9 mouse cellular contexts compared by ENCODE assay signal in the genomic region with DNA sequence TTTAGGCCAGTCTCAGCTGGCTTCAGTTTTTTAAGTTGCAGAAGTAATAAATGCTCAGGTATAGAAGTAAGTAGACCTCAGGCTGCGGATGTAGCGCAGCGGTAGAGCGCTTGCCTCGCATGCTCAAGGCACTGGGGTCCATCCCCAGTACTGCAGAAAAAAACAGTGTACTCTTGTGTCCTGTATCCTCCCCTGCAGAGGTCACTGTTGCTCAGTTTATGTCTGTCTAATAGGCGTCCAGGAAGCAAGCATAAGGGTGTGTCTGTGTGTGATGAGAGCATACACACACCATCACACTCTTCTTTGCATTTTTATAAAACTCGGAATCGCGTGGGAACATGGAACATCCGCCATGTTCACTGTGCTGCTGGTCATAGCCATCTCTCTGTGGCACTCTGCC. TPM values are rescaled to one million over a fixed set of nuclear protein-coding genes. Genes with fewer than 3 reads are reported as not detected.
DNase-seq lines count a peak whose midpoint lies in the region; ATAC-seq and TF ChIP-seq lines count a peak whose summit lies in the region.
"Had no signal": no experiment of that assay in that cellular context is flagged by ENCODE, and none has a peak within 500 bp of the region (broad histone marks: within the 10 kb centered on the region; RNA-seq: fewer than 3 reads in every experiment).

No protein-coding gene starts in this region.

- intact Hi-C loops in gastrocnemius, postnatal 36 days (cut with DNase I): no loop called here

- H3K36me3 ChIP-seq in intestine, postnatal 0 days (ENCODE audit: control insufficient read depth, insufficient read depth): peaks cover 72% of the 10 kb centered on the region
- H3K36me3 ChIP-seq in intestine, embryonic 16.5 days (ENCODE audit: control insufficient read depth, insufficient read depth, low read length): peaks cover 18% of the 10 kb centered on the region
- peaks cover 97% of the 10 kb centered on the region for H3K36me3 ChIP-seq in E14TG2a.4 (ENCODE audit: insufficient read depth, low read length)

- no peak overlapping the region for H3K9ac ChIP-seq in intestine, postnatal 0 days (ENCODE audit: low read depth, low read length)
- H3K9ac ChIP-seq in intestine, embryonic 16.5 days (ENCODE audit: low read depth, low read length): no peak overlapping the region

- H3K27ac ChIP-seq in intestine, postnatal 0 days (ENCODE audit: low read depth, low read length): no peak overlapping the region
- no peak overlapping the region for H3K27ac ChIP-seq in intestine, embryonic 16.5 days (ENCODE audit: low read length)

- peak; percentile 89 for DNase-seq in naive thymus-derived CD4-positive, alpha-beta T cell, adult 2 months (ENCODE audit: low read depth)
- no peak for DNase-seq in layer of hippocampus, adult 9-11 months
- no peak for DNase-seq in layer of hippocampus, postnatal 36 days
- DNase-seq in gastrocnemius, postnatal 36 days: no peak

- H3K4me2 ChIP-seq in intestine, postnatal 0 days (replicated peaks; ENCODE audit: low read depth): no peak overlapping the region
- no peak overlapping the region for H3K4me2 ChIP-seq in intestine, embryonic 16.5 days (ENCODE audit: low read depth, low read length)

- H3K4me3 ChIP-seq in intestine, postnatal 0 days (ENCODE audit: low read depth, low read length): no peak overlapping the region
- no peak overlapping the region for H3K4me3 ChIP-seq in intestine, embryonic 16.5 days (ENCODE audit: low read length)
- H3K4me3 ChIP-seq in E14TG2a.4 (replicated peaks; ENCODE audit: low read length): no peak overlapping the region
- H3K4me3 ChIP-seq: erythroblast, embryonic 14.5 days had no signal

- H3K4me1 ChIP-seq in intestine, postnatal 0 days (replicated peaks; ENCODE audit: control insufficient read depth, insufficient read depth, low read length): no peaks in the 10 kb centered on the region
- H3K4me1 ChIP-seq in intestine, embryonic 16.5 days (ENCODE audit: control insufficient read depth, insufficient read depth, low read length): 0 out of 2 replicates have a peak, but pooled peaks cover 7% of the 10 kb centered on the region
- H3K4me1 ChIP-seq in E14TG2a.4 (replicated peaks; ENCODE audit: low read depth, low read length): peaks cover 40% of the 10 kb centered on the region

- peak; percentile 66 for TF ChIP-seq CTCF in intestine, postnatal 0 days (IDR thresholded peaks at IDR 0.05; ENCODE audit: low read depth)
- TF ChIP-seq CTCF in E14TG2a.4 (conservative IDR thresholded peaks at IDR 0.05; ENCODE audit: low read length): 0 out of 2 replicates have a peak, but pooled peaks have one; percentile 11

- 75% methylated on average over 10 of the region's 10 CpGs for WGBS in intestine, postnatal 0 days
- 79% methylated on average over 10 of the region's 10 CpGs for WGBS in intestine, embryonic 16.5 days

- no peaks in the 10 kb centered on the region for H3K27me3 ChIP-seq in intestine, postnatal 0 days (replicated peaks; ENCODE audit: control insufficient read depth, insufficient read depth, low read length)
- no peaks in the 10 kb centered on the region for H3K27me3 ChIP-seq in intestine, embryonic 16.5 days (replicated peaks; ENCODE audit: control insufficient read depth, insufficient read depth, low read length)
- no peaks in the 10 kb centered on the region for H3K27me3 ChIP-seq in E14TG2a.4 (ENCODE audit: insufficient read depth, low read length)

- H3K9me3 ChIP-seq in intestine, postnatal 0 days (ENCODE audit: control insufficient read depth): no peaks in the 10 kb centered on the region
- H3K9me3 ChIP-seq in intestine, embryonic 16.5 days (ENCODE audit: control insufficient read depth, low read length): no peaks in the 10 kb centered on the region
- no peaks in the 10 kb centered on the region for H3K9me3 ChIP-seq in E14TG2a.4 (ENCODE audit: low read length)

- ATAC-seq in intestine, postnatal 0 days: no peak
- no peak for ATAC-seq in intestine, embryonic 16.5 days
- ATAC-seq in granulocyte monocyte progenitor cell, adult 5-6 weeks (replicated peaks; ENCODE audit: poor library complexity, severe bottlenecking): peak; percentile 60

RNA-seq across cellular contexts. Expression of gene Fkrp, which starts 9.3 kb away (rescaled TPM):
- 12.3 and 12.7 TPM in 2 replicates for polyA plus RNA-seq in intestine, postnatal 0 days (2015; fragmentation: Nextera tagmentation; extraction: Ambion mirVana)
- polyA plus RNA-seq in intestine, embryonic 16.5 days (2015; fragmentation: Nextera tagmentation; extraction: Ambion mirVana): 20.3 and 22.3 TPM in 2 replicates
- 8.1 and 10.5 TPM in 2 replicates for total RNA-seq in granulocyte monocyte progenitor cell, adult 5-6 weeks (2014; fragmentation: Nextera tagmentation)
- 9.3 and 11.0 TPM in 2 replicates for total RNA-seq in granulocyte monocyte progenitor cell, adult 5-6 weeks (2017)
- total RNA-seq in layer of hippocampus, postnatal 36 days (2021): 10 to 100 TPM; 41.8 to 44.7 TPM
- 10 to 100 TPM; 45.3 to 50.1 TPM for total RNA-seq in gastrocnemius, postnatal 36 days (2021)

RNA-seq across cellular contexts. Expression of gene Strn4, which starts 10.1 kb away (rescaled TPM):
- polyA plus RNA-seq in intestine, postnatal 0 days (2015; fragmentation: Nextera tagmentation; extraction: Ambion mirVana): 33.7 and 35.8 TPM in 2 replicates
- 68.9 and 72.3 TPM in 2 replicates for polyA plus RNA-seq in intestine, embryonic 16.5 days (2015; fragmentation: Nextera tagmentation; extraction: Ambion mirVana)
- 36.8 and 50.4 TPM in 2 replicates for total RNA-seq in granulocyte monocyte progenitor cell, adult 5-6 weeks (2014; fragmentation: Nextera tagmentation)
- 47.0 and 63.5 TPM in 2 replicates for total RNA-seq in granulocyte monocyte progenitor cell, adult 5-6 weeks (2017)
- 100 to 1,000 TPM; 288 to 292 TPM for total RNA-seq in layer of hippocampus, postnatal 36 days (2021)
- 10 to 100 TPM; 13.9 to 14.7 TPM for total RNA-seq in gastrocnemius, postnatal 36 days (2021)

RNA-seq across cellular contexts. Expression of gene Prkd2, which starts 16.9 kb away (rescaled TPM):
- polyA plus RNA-seq in intestine, postnatal 0 days (2015; fragmentation: Nextera tagmentation; extraction: Ambion mirVana): 9.2 and 11.2 TPM in 2 replicates
- 10.3 and 11.5 TPM in 2 replicates for polyA plus RNA-seq in intestine, embryonic 16.5 days (2015; fragmentation: Nextera tagmentation; extraction: Ambion mirVana)
- 9.6 and 14.6 TPM in 2 replicates for total RNA-seq in granulocyte monocyte progenitor cell, adult 5-6 weeks (2014; fragmentation: Nextera tagmentation)
- total RNA-seq in granulocyte monocyte progenitor cell, adult 5-6 weeks (2017): 3.4 and 11.9 TPM in 2 replicates
- total RNA-seq in layer of hippocampus, postnatal 36 days (2021): 1 to 10 TPM; 5.8 to 8.2 TPM
- total RNA-seq in gastrocnemius, postnatal 36 days (2021): 1 to 10 TPM; 5.1 to 6.5 TPM

RNA-seq across cellular contexts. Expression of gene Slc1a5, which starts 44.6 kb away (rescaled TPM):
- polyA plus RNA-seq in intestine, postnatal 0 days (2015; fragmentation: Nextera tagmentation; extraction: Ambion mirVana): 19.8 and 22.8 TPM in 2 replicates
- 44.5 and 49.0 TPM in 2 replicates for polyA plus RNA-seq in intestine, embryonic 16.5 days (2015; fragmentation: Nextera tagmentation; extraction: Ambion mirVana)
- total RNA-seq in granulocyte monocyte progenitor cell, adult 5-6 weeks (2014; fragmentation: Nextera tagmentation): 110 and 118 TPM in 2 replicates
- 46.4 and 47.2 TPM in 2 replicates for total RNA-seq in granulocyte monocyte progenitor cell, adult 5-6 weeks (2017)
- total RNA-seq in layer of hippocampus, postnatal 36 days (2021): 1 to 10 TPM; 2.1 to 2.7 TPM
- 10 to 100 TPM; 15.2 to 18.6 TPM for total RNA-seq in gastrocnemius, postnatal 36 days (2021)

RNA-seq across cellular contexts. Expression of gene Dact3, which starts 49.3 kb away (rescaled TPM):
- 3.4 and 3.7 TPM in 2 replicates for polyA plus RNA-seq in intestine, postnatal 0 days (2015; fragmentation: Nextera tagmentation; extraction: Ambion mirVana)
- polyA plus RNA-seq in intestine, embryonic 16.5 days (2015; fragmentation: Nextera tagmentation; extraction: Ambion mirVana): 1.6 and 1.7 TPM in 2 replicates
- total RNA-seq in granulocyte monocyte progenitor cell, adult 5-6 weeks (2014; fragmentation: Nextera tagmentation): not detected in 2 replicates
- total RNA-seq in granulocyte monocyte progenitor cell, adult 5-6 weeks (2017): 0.31 and 0.69 TPM in 2 replicates
- 100 to 1,000 TPM; 146 to 149 TPM for total RNA-seq in layer of hippocampus, postnatal 36 days (2021)
- total RNA-seq in gastrocnemius, postnatal 36 days (2021): 1 to 10 TPM; 2.0 TPM

Comparison
In these comparisons a context has a peak if more than half of its experiments do, and no peak if none do; other contexts are left out.
1. RNA of gene Strn4, which starts 10.1 kb away (total RNA-seq): 288 to 292 TPM in layer of hippocampus, postnatal 36 days; 36.8 to 63.5 TPM in granulocyte monocyte progenitor cell, adult 5-6 weeks and 13.9 to 14.7 TPM in gastrocnemius, postnatal 36 days; every median in the first group is over 4 times any median in the second.